Mouse (Mus musculus): ENCODE data around the gene Katnal1. TPM values are rescaled to one million over a fixed set of nuclear protein-coding genes. Genes with fewer than 3 reads are reported as not detected.

Katnal1 gene
- total RNA-seq (2015) = 1.8 and 3.1 TPM in 2 replicates
- total RNA-seq (2017) = 2.4 and 2.5 TPM in 2 replicates

DNA sequence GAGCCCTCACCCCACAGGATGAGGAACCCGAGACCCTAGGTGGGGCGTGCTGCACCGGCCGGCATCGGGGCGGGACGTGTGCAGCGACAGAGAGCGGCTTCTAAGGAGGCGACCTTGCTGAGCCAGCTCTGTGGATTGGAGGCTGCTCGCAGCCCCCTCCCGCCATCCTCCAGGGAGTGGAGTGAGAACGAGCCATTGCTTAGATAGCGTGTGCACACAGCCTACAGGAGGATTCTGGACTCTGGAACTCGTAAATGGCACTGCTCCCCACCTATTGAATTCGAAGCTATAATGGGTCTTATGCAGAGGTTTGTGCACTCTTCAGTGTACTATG, at the start of gene Katnal1:
Gene Katnal1 (minus strand): TSS at position 205 of the 334 bp plus-strand sequence.
- ATAC-seq (ENCODE audit: poor library complexity, severe bottlenecking) = no peak

DNA sequence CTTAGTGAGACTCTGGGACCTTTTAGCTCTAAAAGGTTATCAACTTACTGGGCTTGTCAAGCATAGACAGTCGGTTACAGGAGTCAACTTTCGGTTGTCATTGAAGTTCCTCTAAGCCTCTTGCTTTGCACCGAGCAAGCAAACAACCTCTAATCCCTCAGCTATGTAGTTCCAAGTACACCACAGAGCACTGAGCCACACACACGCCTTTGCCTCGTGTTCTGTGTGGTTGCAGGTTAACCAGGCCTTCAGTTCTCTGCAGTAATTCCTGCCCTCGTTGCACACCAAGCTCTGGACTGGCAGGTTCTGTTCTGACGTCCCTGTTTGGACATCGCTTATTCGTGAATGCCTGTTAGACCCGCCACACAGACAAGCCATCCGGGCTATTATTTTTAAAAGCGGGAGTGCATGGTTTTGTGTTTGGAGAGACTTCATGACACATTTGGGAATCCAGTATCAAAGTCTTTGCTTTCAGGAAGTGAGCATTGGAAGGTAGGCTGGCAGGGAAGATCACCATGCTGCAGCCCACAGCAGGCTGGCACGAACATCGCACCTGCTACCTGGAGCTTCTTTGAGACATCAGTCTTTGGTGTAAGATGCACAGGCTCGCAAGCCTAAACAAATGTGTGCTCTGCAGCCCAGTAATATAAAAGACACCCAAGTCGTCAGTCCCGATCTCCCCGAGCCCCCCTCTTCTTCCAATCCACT, 49.5 kb upstream of the Katnal1 start:
- peak; percentile 28; the same call in 1 of the 2 replicates for ATAC-seq (ENCODE audit: poor library complexity, severe bottlenecking)

DNA sequence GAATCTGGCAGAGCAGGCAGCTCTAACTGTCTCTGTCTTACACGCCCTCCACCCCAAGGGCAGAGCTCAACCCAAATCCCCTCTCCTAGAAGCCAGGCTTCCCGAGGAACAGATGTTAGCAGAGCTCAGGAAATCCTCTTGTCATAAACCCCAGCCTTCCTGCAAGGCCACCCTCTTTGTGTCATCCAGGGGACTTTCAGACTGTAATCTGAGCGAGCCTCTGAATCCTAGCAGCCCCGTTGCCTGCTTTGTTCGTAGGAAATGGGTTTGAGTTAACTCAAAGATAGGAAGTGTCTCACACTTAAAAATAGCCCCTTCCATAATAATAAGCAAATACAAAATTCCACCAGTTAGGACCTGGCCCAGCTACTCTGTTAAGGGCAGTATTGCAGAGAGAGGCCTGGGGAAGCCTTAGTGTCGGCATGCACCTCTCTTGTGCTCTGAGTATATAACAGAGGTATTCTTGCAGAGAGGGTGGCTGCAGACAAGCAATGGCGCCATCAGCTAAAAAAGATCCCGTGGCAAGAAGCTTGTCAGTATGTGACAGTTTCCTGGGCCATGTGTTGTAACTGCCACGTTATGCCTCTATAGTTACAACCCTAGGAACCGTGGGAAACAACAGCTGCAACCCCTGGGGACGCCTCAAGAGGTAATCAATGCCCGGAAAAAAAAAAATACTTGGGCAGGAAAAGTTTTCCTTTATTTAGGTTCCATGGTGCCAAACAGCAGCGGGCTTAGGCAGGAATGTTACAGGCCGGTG, 48.8 kb upstream of the Katnal1 start:
- no peak for ATAC-seq (ENCODE audit: poor library complexity, severe bottlenecking)

DNA sequence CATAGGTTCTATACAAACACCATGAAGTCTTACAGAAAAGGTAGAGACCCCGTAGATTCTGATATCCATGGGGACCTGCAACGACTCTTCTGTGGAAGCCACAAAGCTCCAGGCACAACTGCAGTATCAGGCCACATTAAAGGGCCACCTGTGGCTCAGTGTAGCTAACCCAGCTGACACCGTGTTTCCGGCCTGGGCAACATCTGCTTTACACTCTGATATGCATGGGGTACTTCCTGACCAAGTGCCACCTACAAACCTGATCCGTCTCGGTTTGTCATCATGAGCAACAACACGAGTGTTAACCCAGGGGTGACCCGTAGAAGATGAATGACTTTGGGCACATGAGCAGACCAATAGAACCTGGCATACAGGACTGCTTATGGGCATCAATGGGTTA, 47.8 kb upstream of the Katnal1 start:
- ATAC-seq (ENCODE audit: poor library complexity, severe bottlenecking) = peak; percentile 57

DNA sequence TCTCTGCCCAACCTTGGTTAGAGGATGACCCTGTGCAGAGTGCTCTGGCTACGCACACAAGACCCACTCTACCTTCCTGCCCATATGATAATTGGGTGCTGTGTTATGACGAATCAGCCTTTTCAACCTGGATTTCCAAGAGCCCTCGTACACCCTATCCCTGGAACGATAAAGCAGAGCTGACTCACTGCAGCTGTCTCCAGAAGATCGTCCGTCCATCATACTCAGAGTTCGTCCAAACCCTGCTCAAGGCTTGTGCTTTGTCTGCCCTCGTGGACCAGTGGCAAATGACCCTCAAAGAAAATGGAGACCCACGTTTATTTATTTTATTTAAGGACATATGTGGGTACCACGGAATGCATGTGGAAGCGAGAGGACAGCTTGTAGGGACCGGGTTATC, 45.9 kb upstream of the Katnal1 start:
- no peak for ATAC-seq (ENCODE audit: poor library complexity, severe bottlenecking)

DNA sequence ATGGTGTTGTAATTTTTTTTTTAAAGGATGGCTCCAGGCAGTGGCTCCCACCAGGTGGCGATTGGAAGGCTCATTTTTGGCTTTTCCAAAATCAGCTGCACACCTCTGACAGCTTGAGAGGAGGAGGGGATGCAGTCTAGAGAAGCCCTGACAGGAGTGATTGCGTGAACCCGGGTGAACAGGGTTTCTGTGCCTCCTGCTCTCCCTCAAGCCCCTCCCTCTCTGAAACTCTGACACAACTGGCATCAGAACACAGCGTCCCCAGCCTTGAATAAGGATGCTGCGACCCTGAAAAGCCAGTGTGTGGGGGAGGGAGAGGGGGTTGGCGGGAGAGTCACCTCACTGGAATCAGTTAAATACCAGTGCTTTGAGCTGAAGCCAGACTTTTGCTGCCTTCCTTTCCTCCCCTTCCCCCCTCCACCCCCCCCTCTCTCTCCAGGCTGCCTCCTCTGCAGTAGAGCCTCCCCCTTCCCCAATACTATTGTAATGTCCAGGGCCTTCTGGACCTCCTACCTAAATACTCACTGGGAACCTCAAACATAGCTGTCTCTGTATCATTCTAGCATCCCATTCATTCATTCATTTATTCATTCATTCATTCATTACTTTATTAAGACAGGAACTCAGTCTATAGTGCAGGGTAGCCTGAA, 44.0 kb upstream of the Katnal1 start:
- no peak for ATAC-seq (ENCODE audit: poor library complexity, severe bottlenecking)

DNA sequence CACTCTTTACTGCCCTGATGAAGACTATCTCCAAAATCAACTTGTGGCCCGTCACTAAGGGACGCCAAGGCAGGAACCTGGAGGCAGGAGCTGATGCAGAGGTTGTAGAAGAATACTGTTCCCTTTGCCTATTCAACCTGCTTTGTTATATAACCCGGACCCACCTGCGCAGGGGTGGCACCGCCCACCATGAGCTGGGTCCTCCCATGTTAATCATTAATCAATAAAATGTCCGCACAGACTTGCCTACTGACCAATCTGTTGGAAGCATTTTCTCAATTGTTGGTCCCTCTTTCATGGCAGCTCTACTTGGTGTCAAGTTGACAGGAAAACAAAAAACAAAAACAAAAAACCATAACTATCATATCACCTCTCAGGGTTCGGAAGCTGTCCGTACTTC, 43.0 kb upstream of the Katnal1 start:
- no peak for ATAC-seq (ENCODE audit: poor library complexity, severe bottlenecking)

DNA sequence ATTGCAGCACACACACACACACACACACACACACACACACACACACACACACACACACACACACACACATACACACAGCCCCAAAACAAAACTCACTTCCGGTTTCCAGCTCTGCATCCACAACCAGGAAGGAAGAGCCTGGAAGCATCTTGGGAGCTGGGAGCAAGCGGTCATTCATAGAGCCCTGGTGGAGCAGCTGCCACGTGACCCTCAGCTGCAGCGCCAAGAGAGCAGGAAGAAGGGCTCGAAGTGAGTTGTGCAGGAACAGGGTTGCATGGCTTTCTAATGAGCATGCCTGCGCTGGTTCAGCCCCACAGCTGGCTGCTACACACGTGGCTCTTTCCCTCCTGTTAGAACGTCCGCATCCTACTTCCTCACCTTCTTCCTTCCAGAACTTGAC, 40.5 kb upstream of the Katnal1 start:
- ATAC-seq (ENCODE audit: poor library complexity, severe bottlenecking) = no peak

DNA sequence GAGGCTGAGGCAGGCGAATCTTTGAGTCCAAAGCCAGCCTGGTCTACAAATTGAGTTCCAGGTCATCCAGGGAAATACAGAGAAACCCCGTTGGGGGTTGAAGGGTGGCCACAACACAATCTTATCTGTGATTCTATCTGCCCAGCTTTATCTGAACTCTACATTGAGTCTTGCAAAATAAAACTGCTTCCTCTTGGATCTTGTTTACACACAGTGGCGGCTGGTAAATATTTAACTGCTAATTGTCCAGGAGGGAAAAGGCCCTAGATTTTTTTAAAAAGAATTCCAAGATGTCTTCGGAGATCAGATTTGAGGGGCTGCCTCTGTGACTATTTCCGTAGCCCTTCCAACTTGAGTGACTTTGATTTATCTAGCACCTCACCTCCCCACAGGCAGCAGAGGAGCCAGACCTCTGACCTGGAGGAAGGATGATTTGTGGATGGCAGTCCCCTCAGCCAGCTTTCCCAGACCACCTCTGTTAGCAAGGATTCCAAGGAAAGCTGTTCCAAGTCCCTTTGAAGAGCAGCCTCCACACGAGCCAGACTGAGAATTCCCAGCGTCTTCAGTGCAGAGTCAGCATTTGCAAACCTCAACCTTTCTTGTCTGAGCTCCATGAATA, 39.9 kb upstream of the Katnal1 start:
- ATAC-seq (ENCODE audit: poor library complexity, severe bottlenecking) = no peak; the same call in 1 of the 2 replicates

DNA sequence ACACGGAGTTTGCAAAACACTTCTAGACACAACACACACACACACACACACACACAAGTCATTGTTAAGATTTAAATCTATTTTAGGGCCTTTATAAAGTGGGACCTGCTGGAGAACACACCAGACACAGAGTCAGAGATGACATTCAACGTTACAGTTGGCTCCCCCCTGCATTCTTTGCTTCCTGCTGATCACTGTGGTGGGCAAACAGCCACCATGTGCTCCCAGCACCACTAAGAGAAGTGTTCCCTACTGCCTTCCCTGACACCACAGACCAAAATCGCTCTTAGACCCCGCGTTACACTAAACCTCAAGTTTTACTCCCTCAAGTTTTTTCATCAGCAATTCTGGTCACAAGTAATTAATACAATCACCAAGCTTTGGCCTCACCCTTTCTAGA, 39.1 kb upstream of the Katnal1 start:
- no peak for ATAC-seq (ENCODE audit: poor library complexity, severe bottlenecking)

DNA sequence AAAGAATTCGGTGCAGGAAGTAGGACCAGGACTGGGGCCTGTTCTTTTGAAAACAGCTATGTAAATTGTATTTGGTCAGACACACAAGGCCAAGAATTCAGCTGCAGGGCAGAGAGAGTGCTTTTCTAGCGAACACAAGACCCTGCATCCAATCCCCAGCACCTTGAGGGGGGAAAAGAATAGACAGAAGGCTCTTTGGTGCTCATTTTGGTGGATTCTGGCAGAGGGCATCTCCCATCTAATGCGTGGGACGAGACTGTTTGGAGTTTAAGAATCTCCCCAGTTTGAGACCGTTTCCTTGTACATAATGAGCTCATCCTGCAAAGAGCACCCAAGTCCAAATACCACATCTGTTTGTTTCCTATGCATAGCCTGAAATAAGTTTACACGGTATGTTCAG, 37.3 kb upstream of the Katnal1 start:
- no peak for ATAC-seq (ENCODE audit: poor library complexity, severe bottlenecking)

DNA sequence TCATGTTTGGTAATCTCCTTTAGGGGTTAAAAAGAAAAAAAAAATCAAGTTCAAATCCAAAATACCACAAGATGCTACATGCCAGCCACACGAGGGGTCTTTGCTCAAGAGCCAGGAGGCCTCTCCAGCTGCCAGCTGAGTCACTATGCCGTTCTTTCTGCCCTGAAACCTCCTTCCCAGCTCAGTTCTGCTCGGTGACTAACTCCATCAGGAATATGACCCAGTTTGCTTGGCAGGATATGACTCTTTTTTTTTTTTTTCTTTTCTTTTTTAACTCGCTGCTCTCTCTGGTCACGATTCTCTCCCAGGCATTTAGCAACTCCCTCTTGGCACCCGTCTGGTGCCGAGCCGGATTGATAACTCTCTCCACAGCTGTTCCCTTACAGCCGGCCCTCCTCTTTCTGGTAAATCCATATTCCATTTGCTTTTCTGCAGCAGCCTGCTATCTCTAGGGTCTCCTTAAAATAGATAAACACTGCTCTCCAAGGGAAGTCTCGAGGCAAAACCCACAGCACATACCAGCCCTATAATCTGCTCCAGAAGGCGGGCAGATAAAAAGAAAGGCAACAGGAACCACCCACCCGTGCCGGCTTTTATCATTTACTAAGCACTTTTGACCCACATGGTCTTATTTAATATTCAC, 36.7 kb upstream of the Katnal1 start:
- peak; percentile 26; the same call in 1 of the 2 replicates for ATAC-seq (ENCODE audit: poor library complexity, severe bottlenecking)

DNA sequence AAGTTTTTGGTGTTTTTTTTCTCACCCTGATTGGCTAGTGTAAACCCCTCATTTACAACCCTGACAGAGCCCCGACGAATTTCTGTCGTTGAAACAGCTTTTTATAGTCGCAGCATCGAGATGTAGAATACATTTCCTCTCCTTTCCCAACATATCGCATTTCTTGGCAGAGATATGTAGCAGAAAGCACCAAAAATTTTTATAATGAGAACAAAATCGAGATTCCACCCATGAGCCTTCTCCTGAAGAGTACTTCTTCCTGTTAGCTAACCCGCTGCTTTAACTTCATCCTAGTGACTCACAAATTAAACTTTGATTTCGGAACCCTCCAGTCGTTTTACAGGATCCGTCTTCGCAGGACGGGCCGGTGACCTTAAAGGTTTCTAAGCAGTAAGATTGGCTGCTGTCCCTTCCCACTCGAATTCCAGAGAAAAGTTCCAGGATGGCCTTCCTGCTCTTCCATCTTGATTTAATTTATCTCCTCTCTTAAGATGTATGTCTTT, 36.0 kb upstream of the Katnal1 start:
- no peak for ATAC-seq (ENCODE audit: poor library complexity, severe bottlenecking)

DNA sequence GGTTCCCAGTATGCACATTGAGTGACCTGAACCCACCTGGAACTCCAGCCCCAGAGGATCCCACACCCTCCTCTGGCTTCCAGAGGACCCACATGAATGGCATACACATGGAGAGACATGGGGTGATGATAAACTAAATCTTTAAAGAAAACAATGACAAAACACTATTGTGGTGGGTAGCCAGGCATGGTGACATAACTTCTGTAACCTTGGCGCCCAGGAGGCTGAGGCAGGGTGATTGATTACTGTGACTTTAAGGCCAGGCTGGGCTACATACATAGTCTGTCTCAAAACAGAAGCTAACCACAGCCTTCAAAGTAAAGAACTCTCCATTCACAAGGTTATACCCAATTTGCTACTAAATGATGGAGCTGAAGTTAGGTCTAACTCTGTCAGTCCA, 35.1 kb upstream of the Katnal1 start:
- no peak for ATAC-seq (ENCODE audit: poor library complexity, severe bottlenecking)

DNA sequence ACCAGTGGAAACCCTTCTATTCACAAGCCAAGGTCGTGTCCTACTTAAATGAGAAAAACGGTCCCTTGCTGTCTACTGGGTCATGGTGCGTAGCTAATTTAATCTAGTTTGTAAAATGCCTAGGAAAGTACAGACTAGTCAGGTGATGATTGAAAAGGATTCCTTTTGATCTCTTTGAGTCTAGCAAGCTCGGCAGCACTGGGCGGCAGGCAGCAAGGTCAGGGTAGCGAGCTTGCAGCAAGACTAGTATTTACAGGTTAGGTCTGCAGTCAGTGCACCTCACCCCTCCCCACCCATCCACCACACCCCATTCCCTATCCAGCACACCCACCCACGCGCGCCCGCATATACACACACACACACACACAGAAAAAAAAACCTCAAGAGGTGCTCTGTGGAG, 31.1 kb upstream of the Katnal1 start:
- no peak for ATAC-seq (ENCODE audit: poor library complexity, severe bottlenecking)

DNA sequence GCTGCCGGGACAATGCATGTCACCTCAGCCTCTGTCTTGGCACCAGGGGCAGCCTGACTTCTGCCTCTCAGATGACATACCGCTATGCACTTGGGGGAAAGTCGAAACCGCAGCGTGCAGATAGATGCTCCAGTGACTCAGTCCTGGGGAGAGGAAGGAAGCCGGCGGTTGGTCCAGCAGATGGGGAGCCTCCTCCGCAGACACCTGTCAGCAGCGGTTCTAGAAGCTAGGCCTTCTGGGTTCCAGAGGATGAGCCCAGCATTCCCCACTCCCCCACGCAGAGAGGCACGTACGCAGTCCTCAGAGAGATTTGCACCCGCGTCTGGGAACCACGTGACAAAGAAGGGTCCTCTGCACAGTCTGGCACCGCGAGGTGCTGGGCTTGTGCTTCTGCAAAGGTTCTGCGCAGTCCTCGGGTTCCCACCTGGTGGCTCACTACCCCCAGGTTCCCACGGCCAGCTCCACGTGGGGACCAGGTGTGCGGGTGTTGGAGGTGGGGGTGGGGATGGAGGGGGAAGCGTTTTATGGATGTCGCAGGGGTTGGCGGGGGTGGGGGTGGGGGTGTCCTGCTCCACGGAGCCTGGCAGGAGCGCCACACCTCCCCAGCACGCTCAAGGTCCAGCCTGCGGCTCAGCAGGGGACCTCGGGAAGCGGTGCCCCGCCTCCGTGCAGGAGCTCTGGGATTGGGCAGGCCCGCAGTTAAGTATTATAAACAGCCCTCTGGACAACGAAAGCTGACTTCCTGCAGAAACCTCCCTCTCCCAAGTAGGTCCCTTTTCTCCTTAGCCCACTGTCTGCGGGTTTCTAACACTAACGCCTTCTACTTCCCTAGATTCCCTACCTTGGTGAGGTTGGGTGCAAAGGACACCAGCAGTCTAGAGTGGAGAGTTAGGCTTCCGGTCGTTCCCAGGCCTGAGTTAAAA, 30.2 kb upstream of the Katnal1 start:
- ATAC-seq (ENCODE audit: poor library complexity, severe bottlenecking) = peak; percentile 77

DNA sequence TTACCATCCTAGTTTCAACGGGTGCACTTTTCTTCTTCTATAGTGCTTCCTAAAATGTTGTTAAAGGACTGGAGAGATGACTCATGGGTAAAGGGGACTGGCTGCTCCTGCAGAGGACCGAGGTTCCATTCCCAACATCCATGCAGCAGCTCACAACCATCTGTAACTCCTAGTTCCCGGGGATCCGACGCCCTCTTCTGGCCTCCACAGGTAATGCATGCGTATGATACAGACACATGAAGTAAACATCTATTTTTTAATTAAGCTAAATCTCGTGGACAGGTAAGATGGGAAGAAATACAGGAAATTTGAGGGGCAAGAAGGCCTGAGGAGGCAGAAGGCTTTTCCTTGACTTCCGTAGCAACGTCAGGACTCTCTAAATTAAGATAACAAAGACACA, 29.2 kb upstream of the Katnal1 start:
- ATAC-seq (ENCODE audit: poor library complexity, severe bottlenecking) = no peak

DNA sequence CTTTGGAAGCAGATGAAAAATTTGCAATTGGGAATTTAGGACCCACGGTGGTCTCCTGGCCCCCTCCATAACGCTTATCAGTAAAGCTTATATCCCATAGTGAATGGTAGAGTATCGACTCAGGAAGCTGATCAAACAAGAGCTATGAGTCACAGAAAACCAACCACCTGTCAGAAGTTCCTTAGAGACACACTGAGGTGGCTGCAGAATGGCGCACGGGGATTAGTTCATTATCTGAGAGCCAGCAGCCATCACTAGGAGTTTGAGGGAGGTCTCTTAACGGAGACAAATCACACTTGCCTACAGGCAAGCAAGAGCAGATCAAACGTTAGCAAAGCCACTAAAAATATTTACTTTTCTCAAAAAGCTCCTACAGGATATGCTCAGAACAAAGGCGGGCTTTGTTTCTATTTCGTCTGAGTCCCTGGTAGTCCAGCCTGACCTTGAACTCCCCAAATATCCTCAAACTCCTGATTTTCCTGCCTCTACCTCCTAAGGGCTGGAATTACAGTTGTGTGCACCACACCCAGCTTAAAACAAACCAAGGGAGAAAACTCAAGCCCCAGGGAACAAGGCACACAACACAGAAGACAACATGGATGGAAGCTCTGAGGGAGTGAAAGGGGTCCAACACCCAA, 27.9 kb upstream of the Katnal1 start:
- no peak for ATAC-seq (ENCODE audit: poor library complexity, severe bottlenecking)

DNA sequence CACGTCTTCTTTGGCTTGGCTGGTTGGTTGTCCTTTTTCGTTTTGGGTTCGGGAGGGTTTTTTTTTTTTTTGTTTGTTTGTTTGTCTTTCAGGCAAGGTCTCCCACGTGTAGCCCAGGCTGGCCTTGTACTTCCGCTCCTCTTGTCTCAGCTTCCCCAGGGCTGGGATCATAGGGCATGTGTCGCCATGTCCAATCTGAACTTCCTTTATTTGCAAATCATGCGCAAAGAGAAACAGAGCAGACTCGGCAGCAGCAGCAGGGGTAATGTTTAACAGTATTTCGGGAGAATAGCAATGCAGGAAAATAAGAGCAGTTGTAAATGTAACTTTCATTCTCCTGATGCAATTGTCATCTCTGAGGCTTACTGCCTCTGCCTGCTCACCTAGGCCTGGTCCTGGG, 27.0 kb upstream of the Katnal1 start:
- peak; percentile 55 for ATAC-seq (ENCODE audit: poor library complexity, severe bottlenecking)

Measured in megakaryocyte, adult 5-6 weeks (primary cell).